Mouse (Mus musculus): ENCODE data around the gene Mmp28.
A peak's percentile ranks its signal among the peaks of the same experiment; 100 is the strongest.

- TF ChIP-seq CTCF (IDR thresholded peaks at IDR 0.05; ENCODE audit: low read depth): peak; percentile 22; the same call in 1 of the 2 replicates
- no peak for TF ChIP-seq EP300 (IDR thresholded peaks at IDR 0.05; ENCODE audit: low read depth)
Measured at GRCm38 (mm10) chr11:83491488-83491887, 28.6 kb upstream of the Mmp28 start.
